ENCODE assay signal across 8 mouse cellular contexts in genomic region chr11:23271770-23272724, GRCm38 (mm10). TPM values are rescaled to one million over a fixed set of nuclear protein-coding genes. Genes with fewer than 3 reads are reported as not detected.
DNase-seq lines count a peak whose midpoint lies in the region; ATAC-seq and TF ChIP-seq lines count a peak whose summit lies in the region.

No protein-coding gene starts in this region.

- no peaks in the 10 kb centered on the region for H3K27me3 ChIP-seq in heart, embryonic 10.5 days (ENCODE audit: insufficient read depth, poor library complexity, severe bottlenecking)
- no peaks in the 10 kb centered on the region for H3K27me3 ChIP-seq in thymus, adult 2 months (ENCODE audit: control insufficient read depth, insufficient read depth, low read length)

- no peak for TF ChIP-seq CTCF in thymus, adult 2 months (IDR thresholded peaks at IDR 0.05; ENCODE audit: borderline replicate concordance, control insufficient read depth, extremely low read depth, insufficient read depth, low read length, poor library complexity)
- TF ChIP-seq CTCF in cortical plate, adult 2 months (IDR thresholded peaks at IDR 0.05; ENCODE audit: extremely low read depth, insufficient read depth, low read length) = peak; percentile 47; the same call in 1 of the 2 replicates

- H3K27ac ChIP-seq in heart, embryonic 10.5 days = no peak overlapping the region
- H3K27ac ChIP-seq in thymus, adult 2 months (ENCODE audit: control insufficient read depth, insufficient read depth, low read length) = no peak overlapping the region
- no peak overlapping the region for H3K27ac ChIP-seq in cortical plate, adult 2 months (ENCODE audit: insufficient read depth, low read length)

- peak; percentile 60; the same call in 1 of the 2 replicates for ATAC-seq in neutrophil, adult 5-6 weeks (ENCODE audit: extremely low read depth, insufficient number of reproducible peaks, low FRiP score, poor library complexity, severe bottlenecking)

- H3K4me3 ChIP-seq in heart, embryonic 10.5 days = no peak overlapping the region
- H3K4me3 ChIP-seq in thymus, adult 2 months (ENCODE audit: control insufficient read depth, insufficient read depth, low read length) = no peak overlapping the region
- H3K4me3 ChIP-seq in cortical plate, adult 2 months (ENCODE audit: insufficient read depth, low read length) = no peak overlapping the region

- H3K4me1 ChIP-seq in heart, embryonic 10.5 days = no peaks in the 10 kb centered on the region
- no peaks in the 10 kb centered on the region for H3K4me1 ChIP-seq in thymus, adult 2 months (replicated peaks; ENCODE audit: control insufficient read depth, insufficient read depth, low read length)
- no peaks in the 10 kb centered on the region for H3K4me1 ChIP-seq in cortical plate, adult 2 months (ENCODE audit: control insufficient read depth, insufficient read depth, low read length)

- no peak for TF ChIP-seq POLR2A in thymus, adult 2 months (IDR thresholded peaks at IDR 0.05; ENCODE audit: control insufficient read depth, extremely low read depth, insufficient read depth, low read length, poor library complexity)
- TF ChIP-seq POLR2A in cortical plate, adult 2 months (IDR thresholded peaks at IDR 0.05; ENCODE audit: extremely low read depth, insufficient read depth, low read length) = no peak

- no peaks in the 10 kb centered on the region for H3K9me3 ChIP-seq in heart, embryonic 10.5 days

- DNase-seq in heart, adult 11 months = peak; percentile 68
- DNase-seq in heart, embryonic 10.5 days (ENCODE audit: low spot score) = no peak
- peak; percentile 45 for DNase-seq in thymus, adult 2 months
- no peak for DNase-seq in thymus, postnatal 36 days
- peak; percentile 48 for DNase-seq in kidney, postnatal 14 days
- no peak for DNase-seq in ovary, adult 18-20 months (ENCODE audit: low spot score)

- H3K36me3 ChIP-seq in heart, embryonic 10.5 days = peaks cover 88% of the 10 kb centered on the region
- peaks cover 55% of the 10 kb centered on the region for H3K36me3 ChIP-seq in thymus, adult 2 months (ENCODE audit: control insufficient read depth, insufficient read depth, low read length)

- WGBS in heart, embryonic 10.5 days = 86% methylated on average over 4 of the region's 4 CpGs
- WGBS in thymus, adult 2 months = 82% methylated on average over 4 of the region's 4 CpGs

RNA-seq across cellular contexts. Expression of gene Xpo1, which starts 16.2 kb away (rescaled TPM):
- 94.0 and 123 TPM in 2 replicates for polyA plus RNA-seq in heart, embryonic 10.5 days (2016; fragmentation: Nextera tagmentation; extraction: Ambion mirVana)
- 9.7 and 11.3 TPM in 2 replicates for polyA plus RNA-seq in thymus, adult 2 months (2012; rRNA removed)
- 32.8 and 33.9 TPM in 2 replicates for polyA plus RNA-seq in cortical plate, adult 2 months (2012; rRNA removed)
- 191 and 196 TPM in 2 replicates for total RNA-seq in neutrophil, adult 5-6 weeks (2017)

RNA-seq across cellular contexts. Expression of gene Usp34, which starts 34.6 kb away (rescaled TPM):
- 17.8 and 20.8 TPM in 2 replicates for polyA plus RNA-seq in heart, embryonic 10.5 days (2016; fragmentation: Nextera tagmentation; extraction: Ambion mirVana)
- polyA plus RNA-seq in thymus, adult 2 months (2012; rRNA removed) = 17.5 and 20.7 TPM in 2 replicates
- 50.7 and 51.2 TPM in 2 replicates for polyA plus RNA-seq in cortical plate, adult 2 months (2012; rRNA removed)
- 63.1 and 67.3 TPM in 2 replicates for total RNA-seq in neutrophil, adult 5-6 weeks (2017)

Comparison
In these comparisons a context has a peak if more than half of its experiments do, and no peak if none do; other contexts are left out.
1. DNase-seq: peak in heart, adult 11 months (single experiment), thymus, adult 2 months (single experiment) and kidney, postnatal 14 days (single experiment); none in heart, embryonic 10.5 days (single experiment), thymus, postnatal 36 days (0 of 2) and ovary, adult 18-20 months (single experiment).